Mouse (Mus musculus) urinary bladder, postnatal 0 days (tissue): ENCODE results near the gene Cbr1. TPM values are rescaled to one million over a fixed set of nuclear protein-coding genes. Genes with fewer than 3 reads are reported as not detected.

Source experiments
- polyA plus RNA-seq: library from polyadenylated mRNA; unstranded; fragments of >200 nt; fragmentation: Nextera tagmentation; extraction: Ambion mirVana; gene quantifications from 2 replicates; pipeline ENCODE4 v1.2.1, GENCODE M21; 2015

Cbr1 gene
- polyA plus RNA-seq: 34.5 and 36.5 TPM in 2 replicates

GRCm38 (mm10) chr16:93605553-93605952 is at the start of gene Cbr1:
TSS of gene Cbr1 (plus strand) at chr16:93605853.

GRCm38 (mm10) chr16:93603439-93604212 is 2.0 kb upstream of the Cbr1 start, which contains the start of gene Setd4:
TSS of gene Setd4 (minus strand) at chr16:93604063.

GRCm38 (mm10) chr16:93627761-93628400 is 22.2 kb downstream of the Cbr1 start, which contains the start of gene Gm5678:
TSS of gene Gm5678 (plus strand) at chr16:93628097.

Other genes with a start within 250 kb of the Cbr1 start
- 4.1 and 7.0 TPM in 2 replicates for gene Setd4, start 1.8 kb upstream of the Cbr1 start, polyA plus RNA-seq
- gene Gm5678, start 22.2 kb downstream of the Cbr1 start, polyA plus RNA-seq: not detected in 2 replicates
- 5.5 and 5.6 TPM in 2 replicates for gene Cbr3, start 77.4 kb downstream of the Cbr1 start, polyA plus RNA-seq
- 8.7 and 10.3 TPM in 2 replicates for gene Dop1b, start 106.1 kb downstream of the Cbr1 start, polyA plus RNA-seq
- gene Morc3, start 226.3 kb downstream of the Cbr1 start, polyA plus RNA-seq: 20.5 and 21.3 TPM in 2 replicates